Mouse (Mus musculus) liver, embryonic 13.5 days (tissue): ENCODE measurements around the gene BC029722. TPM values are rescaled to one million over a fixed set of nuclear protein-coding genes. Genes with fewer than 3 reads are reported as not detected.

Source experiments
- ATAC-seq: fragments of 200-750 bp; cut with Nextera tagmentation; 2 replicates; pipeline ENCODE4 v1.8.0; 2017; ENCODE audit warnings: low read depth, mild to moderate bottlenecking, moderate number of reproducible peaks, moderate library complexity
- DNase-seq: peaks from one replicate; pipeline ENCODE4 v3.0.0; 2022
- H3K27ac ChIP-seq: fragments of 300-500 bp; sonication (generic); 2 replicates; pipeline ENCODE4 v1.5.1; 2015; ENCODE audit warnings: moderate library complexity, mild to moderate bottlenecking, inconsistent platforms
- H3K27me3 ChIP-seq: fragments of 300-500 bp; sonication (generic); 2 replicates; pipeline ENCODE4 v1.6.1; 2015; ENCODE audit warnings: mild to moderate bottlenecking, inconsistent platforms
- H3K36me3 ChIP-seq: fragments of 300-500 bp; sonication (generic); 2 replicates; pipeline ENCODE4 v1.6.1; 2015; ENCODE audit warnings: mild to moderate bottlenecking, inconsistent platforms
- H3K4me1 ChIP-seq: fragments of 300-500 bp; sonication (generic); replicated peaks from 2 replicates; pipeline ENCODE4 v1.6.1; 2015; ENCODE audit warnings: inconsistent platforms
- H3K4me2 ChIP-seq: fragments of 300-500 bp; sonication (generic); 2 replicates; pipeline ENCODE4 v1.6.1; 2015; ENCODE audit warnings: inconsistent platforms, mild to moderate bottlenecking, moderate library complexity
- H3K4me3 ChIP-seq: fragments of 300-500 bp; sonication (generic); replicated peaks from 2 replicates; pipeline ENCODE4 v1.5.1; 2015; ENCODE audit warnings: mild to moderate bottlenecking, inconsistent platforms
- H3K9ac ChIP-seq: fragments of 300-500 bp; sonication (generic); 2 replicates; pipeline ENCODE4 v1.6.1; 2015; ENCODE audit warnings: mild to moderate bottlenecking, inconsistent platforms
- H3K9me3 ChIP-seq: fragments of 300-500 bp; sonication (generic); replicated peaks from 2 replicates; pipeline ENCODE4 v1.6.1; 2016; ENCODE audit warnings: inconsistent platforms
- WGBS: fragments of 180-500 bp; shearing (Covaris S2); methylation state at CpG from one replicate; pipeline ENCODE4 v1.1.7; 2015; ENCODE audit not compliant: insufficient replicate concordance; 5-methylcytosine and 5-hydroxymethylcytosine counted together
- polyA plus RNA-seq: library from polyadenylated mRNA; unstranded; fragments of >200 nt; fragmentation: Nextera tagmentation; extraction: Ambion mirVana; gene quantifications from 2 replicates; pipeline ENCODE4 v1.2.1, GENCODE M21; 2015

The BC029722 gene
- polyA plus RNA-seq, 1 experiment from 2014 or later = 5.7 TPM

DNA sequence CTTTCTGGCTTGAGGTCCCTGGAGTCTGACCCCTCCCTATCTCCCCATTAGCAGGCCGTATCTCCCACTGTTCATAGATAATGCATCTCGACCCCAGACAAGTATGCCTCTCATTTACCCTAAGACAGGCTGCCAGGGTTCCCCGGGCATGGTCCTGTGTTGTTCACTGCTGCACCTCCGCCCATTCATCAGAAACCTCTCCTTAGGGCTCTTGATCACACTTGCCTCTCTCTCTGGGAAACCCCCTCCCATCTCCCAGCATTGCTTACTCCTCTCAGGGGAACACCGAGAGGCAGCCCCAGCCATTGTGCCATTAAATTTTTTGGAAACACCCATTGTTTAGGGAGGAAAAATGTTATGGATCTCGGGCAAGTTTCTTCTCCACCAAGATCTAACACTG, 41.2 kb downstream of the BC029722 start:
- DNase-seq (no peak), ATAC-seq (no peak)
- Histone ChIP-seq H3K27me3 (peaks cover 63% of the 10 kb centered on the region), H3K4me1 (peaks cover 8% of the 10 kb centered on the region; the same call in 1 of the 2 replicates), H3K9ac (no peak overlapping the region), H3K4me3 (no peak overlapping the region), H3K27ac (no peak overlapping the region), H3K4me2 (no peak overlapping the region), H3K9me3 (no peaks in the 10 kb centered on the region), H3K36me3 (no peaks in the 10 kb centered on the region)
- WGBS = 56% methylated on average over 6 of the region's 6 CpGs

GRCm38 (mm10) chr2:155777688-155777985, 41.6 kb downstream of the BC029722 start:
- H3K9me3 ChIP-seq = no peaks in the 10 kb centered on the region
- ATAC-seq (no peak), DNase-seq (no peak)
- no peaks in the 10 kb centered on the region for H3K36me3 ChIP-seq
- no peak overlapping the region for H3K27ac ChIP-seq
- 74% methylated on average over 4 of the region's 4 CpGs for WGBS
- H3K9ac ChIP-seq = no peak overlapping the region
- peaks cover 8% of the 10 kb centered on the region; the same call in 1 of the 2 replicates for H3K4me1 ChIP-seq
- H3K27me3 ChIP-seq = peaks cover 67% of the 10 kb centered on the region
- no peak overlapping the region for H3K4me2 ChIP-seq
- H3K4me3 ChIP-seq = no peak overlapping the region

GRCm38 (mm10) chr2:155776824-155777687, 42.2 kb downstream of the BC029722 start:
- no peak overlapping the region for H3K4me3 ChIP-seq
- DNase-seq = no peak
- peaks cover 8% of the 10 kb centered on the region; the same call in 1 of the 2 replicates for H3K4me1 ChIP-seq
- H3K27me3 ChIP-seq = peaks cover 73% of the 10 kb centered on the region
- no peak for ATAC-seq
- no peaks in the 10 kb centered on the region for H3K36me3 ChIP-seq
- no peak overlapping the region for H3K27ac ChIP-seq
- no peak overlapping the region for H3K4me2 ChIP-seq
- no peak overlapping the region for H3K9ac ChIP-seq
- H3K9me3 ChIP-seq = no peaks in the 10 kb centered on the region
- WGBS = 55% methylated on average over 10 of the region's 10 CpGs

DNA sequence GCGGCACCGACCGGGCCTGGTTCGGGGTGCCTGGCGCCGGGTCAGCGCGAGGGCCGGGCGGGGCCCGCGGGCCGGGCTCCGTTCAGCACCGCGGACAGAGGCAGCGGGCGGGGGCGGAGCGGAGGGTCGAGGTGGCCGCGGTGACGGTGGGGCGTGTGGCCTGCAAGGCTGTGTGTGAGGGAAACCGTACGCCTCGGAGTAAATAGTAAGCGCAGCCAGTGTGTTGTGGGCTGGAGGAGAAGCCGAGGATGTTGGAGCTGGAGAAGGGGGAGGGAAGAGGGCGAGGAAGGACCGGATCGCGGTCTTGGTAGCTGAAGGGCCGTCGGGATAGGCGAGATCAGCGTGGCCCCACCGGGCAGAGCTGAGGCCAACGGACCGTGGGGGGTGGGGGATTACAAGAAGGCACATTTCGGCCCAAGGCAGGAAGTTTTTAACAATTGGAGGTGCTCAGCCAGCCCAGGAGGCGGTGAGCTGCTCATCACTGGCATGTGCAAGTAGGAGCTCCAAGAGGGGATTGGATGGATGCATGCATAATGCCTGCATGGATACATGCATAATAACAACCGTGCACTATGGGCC, 43.5 kb downstream of the BC029722 start:
- Histone ChIP-seq H3K27ac (no peak overlapping the region), H3K4me1 (peaks cover 8% of the 10 kb centered on the region; the same call in 1 of the 2 replicates), H3K27me3 (peaks cover 71% of the 10 kb centered on the region), H3K9me3 (no peaks in the 10 kb centered on the region), H3K36me3 (no peaks in the 10 kb centered on the region), H3K4me2 (peak overlapping the region; percentile 76), H3K9ac (no peak overlapping the region), H3K4me3 (peak overlapping the region; percentile 59)
- WGBS = 3% methylated on average over 42 of the region's 44 CpGs
- DNase-seq = peak; percentile 35
- peak; percentile 31; the same call in 1 of the 2 replicates for ATAC-seq

DNA sequence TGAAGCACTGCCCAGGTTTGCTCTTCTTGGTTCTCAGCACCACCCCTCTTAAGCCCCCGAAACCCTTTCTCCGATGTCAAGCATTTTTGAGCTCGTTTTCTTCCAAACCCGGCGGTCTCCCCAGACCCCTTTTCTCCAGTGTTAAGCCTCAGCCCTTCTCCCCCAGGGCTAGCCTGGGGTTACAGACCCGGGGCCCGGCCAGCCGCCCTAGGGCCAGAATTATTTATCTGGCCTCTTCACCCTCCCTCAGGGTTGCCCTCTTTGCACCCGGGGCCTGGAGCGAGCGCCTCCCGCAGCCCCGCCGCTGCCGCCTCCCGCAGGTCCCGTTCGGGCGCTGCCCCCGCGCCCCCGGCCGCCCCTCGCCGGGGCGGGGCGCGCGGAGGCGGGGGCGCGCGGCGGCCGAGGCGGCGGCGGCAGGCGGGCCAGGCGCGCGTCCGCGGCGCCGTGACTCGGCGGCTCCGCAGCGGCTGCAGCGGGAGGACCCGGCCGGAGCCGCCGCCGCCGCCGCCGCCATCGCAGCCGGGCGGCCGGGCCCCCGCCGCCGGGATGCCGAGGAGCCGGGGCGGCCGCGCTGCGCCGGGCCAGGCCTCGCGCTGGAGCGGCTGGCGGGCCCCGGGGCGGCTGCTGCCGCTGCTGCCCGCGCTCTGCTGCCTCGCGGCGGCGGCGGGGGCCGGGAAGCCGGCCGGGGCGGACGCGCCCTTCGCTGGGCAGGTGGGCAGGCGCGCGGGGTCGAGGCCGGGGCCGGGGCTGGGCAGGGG, 44.1 kb downstream of the BC029722 start, which contains the start of gene Mmp24:
TSS of gene Mmp24 (plus strand) at position 416 of the 758 bp plus-strand sequence.
- Histone ChIP-seq H3K4me1 (peaks cover 8% of the 10 kb centered on the region; the same call in 1 of the 2 replicates), H3K9ac (no peak within 1 kb of the TSS), H3K27me3 (peaks cover 72% of the 10 kb centered on the region), H3K9me3 (no peaks in the 10 kb centered on the region), H3K4me3 (peak within 1 kb of the TSS; percentile 59), H3K27ac (no peak within 1 kb of the TSS), H3K36me3 (no peaks in the 10 kb centered on the region), H3K4me2 (peak within 1 kb of the TSS; percentile 76)
- ATAC-seq (no peak), DNase-seq (no peak)
- WGBS = 4% methylated on average over 51 of the region's 100 CpGs

GRCm38 (mm10) chr2:155774261-155774926, 44.8 kb downstream of the BC029722 start:
- Histone ChIP-seq H3K27me3 (peaks cover 74% of the 10 kb centered on the region), H3K36me3 (no peaks in the 10 kb centered on the region), H3K4me3 (no peak overlapping the region), H3K9ac (no peak overlapping the region), H3K4me1 (peaks cover 8% of the 10 kb centered on the region; the same call in 1 of the 2 replicates), H3K9me3 (no peaks in the 10 kb centered on the region), H3K27ac (no peak overlapping the region), H3K4me2 (peak overlapping the region; percentile 76; the same call in 1 of the 2 replicates)
- no peak for DNase-seq
- ATAC-seq = no peak
- 45% methylated on average over 11 of the region's 11 CpGs for WGBS

DNA sequence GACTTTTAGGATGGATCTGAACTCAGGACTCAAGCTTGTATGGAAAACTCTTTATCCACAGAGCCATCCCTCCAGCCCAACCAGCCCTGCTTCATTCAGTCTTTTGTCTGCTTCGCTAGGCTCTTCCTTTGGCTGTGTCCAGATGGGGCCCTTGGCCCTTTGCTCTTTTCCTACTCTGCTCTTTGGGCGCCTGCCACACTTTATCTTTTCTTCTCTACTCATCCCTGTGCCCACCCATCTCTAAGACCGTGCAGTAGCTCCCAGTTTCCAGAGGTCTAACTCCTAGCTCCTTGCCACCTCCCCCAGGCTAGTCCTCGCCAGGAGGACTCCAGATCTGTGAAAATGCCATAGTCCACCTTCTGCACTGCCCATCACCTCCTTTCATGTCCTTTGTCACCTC, 45.6 kb downstream of the BC029722 start:
- ATAC-seq (no peak), DNase-seq (no peak)
- H3K36me3 ChIP-seq = no peaks in the 10 kb centered on the region
- no peak overlapping the region for H3K27ac ChIP-seq
- peaks cover 8% of the 10 kb centered on the region; the same call in 1 of the 2 replicates for H3K4me1 ChIP-seq
- 44% methylated on average over 4 of the region's 4 CpGs for WGBS
- no peak overlapping the region for H3K4me2 ChIP-seq
- no peak overlapping the region for H3K9ac ChIP-seq
- peaks cover 81% of the 10 kb centered on the region for H3K27me3 ChIP-seq
- no peak overlapping the region for H3K4me3 ChIP-seq
- no peaks in the 10 kb centered on the region for H3K9me3 ChIP-seq

Other genes starting within 250 kb of the BC029722 start
- 67.3 and 68.2 TPM in 2 replicates for gene Gss, start 226.6 kb downstream of the BC029722 start, polyA plus RNA-seq
- 2.2 TPM in 2 replicates for gene Myh7b, start 208.2 kb downstream of the BC029722 start, polyA plus RNA-seq
- 50.8 and 59.8 TPM in 2 replicates for gene Trpc4ap, start 127.0 kb downstream of the BC029722 start, polyA plus RNA-seq
- gene Edem2, start 90.0 kb downstream of the BC029722 start, polyA plus RNA-seq = 21.2 and 22.2 TPM in 2 replicates
- gene Gm17581, start 83.6 kb downstream of the BC029722 start, polyA plus RNA-seq = not detected in 2 replicates
- gene Procr, start 68.3 kb downstream of the BC029722 start, polyA plus RNA-seq = 1.0 and 1.3 TPM in 2 replicates
- gene Mmp24, start 44.1 kb downstream of the BC029722 start, polyA plus RNA-seq = not detected in 2 replicates
- 179 and 182 TPM in 2 replicates for gene Eif6, start 7.5 kb upstream of the BC029722 start, polyA plus RNA-seq
- 0.10 and 0.12 TPM in 2 replicates for gene Fam83c, start 15.4 kb upstream of the BC029722 start, polyA plus RNA-seq
- 49.5 and 52.3 TPM in 2 replicates for gene Uqcc1, start 110.9 kb upstream of the BC029722 start, polyA plus RNA-seq
- not detected in 2 replicates for gene Gm15557, start 121.3 kb upstream of the BC029722 start, polyA plus RNA-seq
- 0.12 TPM in 1 of 2 replicates, not detected in the other for gene Gdf5, start 125.9 kb upstream of the BC029722 start, polyA plus RNA-seq
- gene Cep250, start 137.0 kb upstream of the BC029722 start, polyA plus RNA-seq = 10.7 and 13.6 TPM in 2 replicates
- 1.3 and 1.9 TPM in 2 replicates for gene 6430550D23Rik, start 188.6 kb upstream of the BC029722 start, polyA plus RNA-seq
- gene Ergic3, start 188.6 kb upstream of the BC029722 start, polyA plus RNA-seq = 90.8 and 96.9 TPM in 2 replicates
- gene Fer1l4, start 233.5 kb upstream of the BC029722 start, polyA plus RNA-seq = 0.06 TPM in 1 of 2 replicates, not detected in the other
- 1.6 and 2.4 TPM in 2 replicates for gene Spag4, start 245.7 kb upstream of the BC029722 start, polyA plus RNA-seq